Mouse (Mus musculus) hindbrain, embryonic 11.5 days (tissue): ENCODE results near the gene Tmppe. TPM values are rescaled to one million over a fixed set of nuclear protein-coding genes. Genes with fewer than 3 reads are reported as not detected.
"Not testable (repeated sequence)": the region's sequence is repeated elsewhere in the genome, so short reads cannot be mapped to it uniquely, and the experiment has no call there.

ENCODE experiments used
- ATAC-seq: fragments of 200-750 bp; cut with Nextera tagmentation; 2 replicates; pipeline ENCODE4 v1.8.0; 2017; ENCODE audit warnings: mild to moderate bottlenecking, moderate TSS enrichment, moderate library complexity; ENCODE audit not compliant: low FRiP score
- DNase-seq: peaks from one replicate; pipeline ENCODE4 v3.0.0-alpha.2; 2015; ENCODE audit warnings: low spot score
- H3K27ac ChIP-seq: fragments of 300-500 bp; sonication (generic); 2 replicates; pipeline ENCODE4 v1.5.1; 2014; ENCODE audit warnings: mild to moderate bottlenecking, low read depth, low read length
- H3K27me3 ChIP-seq: fragments of 300-500 bp; sonication (generic); 2 replicates; pipeline ENCODE4 v1.6.1; 2014; ENCODE audit warnings: mild to moderate bottlenecking, low read length, moderate library complexity, mixed read lengths; ENCODE audit not compliant: control insufficient read depth, insufficient read depth
- H3K36me3 ChIP-seq: fragments of 300-500 bp; sonication (generic); 2 replicates; pipeline ENCODE4 v1.6.1; 2014; ENCODE audit warnings: mild to moderate bottlenecking, low read length, moderate library complexity, mixed read lengths; ENCODE audit not compliant: control insufficient read depth, insufficient read depth
- H3K4me1 ChIP-seq: fragments of 300-500 bp; sonication (generic); replicated peaks from 2 replicates; pipeline ENCODE4 v1.6.1; 2014; ENCODE audit warnings: low read length, mixed read lengths; ENCODE audit not compliant: control insufficient read depth, insufficient read depth
- H3K4me2 ChIP-seq: fragments of 300-500 bp; sonication (generic); replicated peaks from 2 replicates; pipeline ENCODE4 v1.6.1; 2014; ENCODE audit warnings: mild to moderate bottlenecking, low read depth, low read length
- H3K4me3 ChIP-seq: fragments of 300-500 bp; sonication (generic); 2 replicates; pipeline ENCODE4 v1.5.1; 2014; ENCODE audit warnings: low read depth, low read length
- H3K9ac ChIP-seq: fragments of 300-500 bp; sonication (generic); 2 replicates; pipeline ENCODE4 v1.6.1; 2014; ENCODE audit warnings: low read depth, low read length
- H3K9me3 ChIP-seq: fragments of 300-500 bp; sonication (generic); 2 replicates; pipeline ENCODE4 v1.6.1; 2016; ENCODE audit warnings: low read length; ENCODE audit not compliant: control insufficient read depth
- WGBS: fragments of 180-500 bp; shearing (Covaris S2); extraction: QIAGEN DNeasy Blood & Tissue Kit; methylation state at CpG from one replicate; pipeline ENCODE4 v1.1.7; 2014; 5-methylcytosine and 5-hydroxymethylcytosine counted together
- polyA plus RNA-seq: library from polyadenylated mRNA; unstranded; fragments of >200 nt; fragmentation: Nextera tagmentation; extraction: Ambion mirVana; gene quantifications from 2 replicates; pipeline ENCODE4 v1.2.1, GENCODE M21; 2014

Tmppe gene
- polyA plus RNA-seq, 1 experiment from 2014 or later, result 2.4 TPM

DNA sequence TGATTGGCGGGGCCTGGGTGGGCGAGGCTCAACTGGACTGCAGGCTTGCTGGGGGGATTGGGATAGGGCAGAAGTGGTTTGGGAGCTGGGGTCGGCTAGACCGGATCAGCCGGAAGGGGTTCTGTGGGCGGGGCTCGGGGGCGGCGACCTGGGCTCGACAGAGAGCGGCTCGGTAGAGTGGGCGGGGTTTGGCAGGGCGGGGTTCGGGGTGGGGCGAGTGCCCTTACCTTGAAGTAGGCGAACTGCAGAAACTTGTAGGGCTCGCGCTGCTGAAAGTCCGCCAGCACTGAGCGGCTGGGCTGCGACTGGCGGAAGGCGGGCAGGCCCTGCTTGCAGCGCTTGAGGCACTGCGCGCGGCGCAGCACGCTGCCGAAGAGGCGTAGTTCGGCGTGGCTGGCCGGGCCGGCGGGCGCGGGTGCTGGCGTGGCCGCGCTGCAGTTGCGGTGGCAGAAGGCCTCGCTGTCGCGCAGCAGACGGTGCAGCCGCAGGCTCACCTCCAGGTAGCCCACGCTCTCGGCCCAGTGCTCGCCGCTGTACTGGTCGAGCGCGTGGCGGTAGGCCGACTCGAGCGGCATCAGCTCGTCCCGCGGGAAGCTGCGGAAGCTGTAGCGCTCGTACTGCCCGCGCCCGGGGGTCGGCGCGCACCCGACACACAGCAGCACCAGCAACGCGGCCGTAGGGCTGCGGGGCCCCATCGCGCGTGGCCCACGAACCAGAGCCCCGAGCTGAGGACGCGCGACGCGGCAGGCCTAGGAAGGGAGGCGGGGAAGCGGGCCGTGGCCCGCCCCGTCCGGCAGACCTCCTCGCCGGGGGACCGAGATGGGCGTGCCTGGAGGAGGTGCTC is 10.8 kb upstream of the Tmppe start, which contains the start of gene Crtap:
Crtap (minus strand) TSS at position 771 of the 844 bp plus-strand sequence.
- WGBS, result under 1% methylated on average over 90 of the region's 96 CpGs
- Histone ChIP-seq H3K4me1 (no peaks in the 10 kb centered on the region), H3K4me2 (peak within 1 kb of the TSS; percentile 90), H3K27me3 (no peaks in the 10 kb centered on the region), H3K9ac (peak within 1 kb of the TSS; percentile 83), H3K9me3 (no peaks in the 10 kb centered on the region), H3K36me3 (no peaks in the 10 kb centered on the region), H3K4me3 (peak within 1 kb of the TSS; percentile 74), H3K27ac (peak within 1 kb of the TSS; percentile 51; the same call in 1 of the 2 replicates)
- DNase-seq (peak; percentile 76), ATAC-seq (peak; percentile 85)

DNA sequence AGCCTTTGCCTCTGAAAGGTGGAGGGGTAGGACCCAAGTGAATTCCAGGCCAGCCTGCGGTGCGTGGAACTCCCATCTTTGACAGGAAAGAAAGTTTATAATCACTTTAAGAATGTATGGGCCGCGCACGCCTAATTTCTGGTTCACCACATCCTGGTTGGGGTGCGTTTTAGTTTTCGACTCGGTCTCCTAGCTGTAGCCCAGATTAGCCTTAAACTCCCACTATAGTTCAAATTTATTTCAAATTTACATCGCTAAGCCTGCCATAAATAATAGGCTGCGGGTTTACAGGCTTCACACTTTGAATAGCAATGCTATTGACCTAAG is 10.2 kb upstream of the Tmppe start:
- H3K4me3 ChIP-seq, result peak overlapping the region; percentile 74
- 8% methylated on average over 10 of the region's 10 CpGs for WGBS
- ATAC-seq (no peak), DNase-seq (no peak)
- no peaks in the 10 kb centered on the region for H3K4me1 ChIP-seq
- H3K4me2 ChIP-seq, result peak overlapping the region; percentile 90
- H3K27me3 ChIP-seq, result no peaks in the 10 kb centered on the region
- no peaks in the 10 kb centered on the region for H3K36me3 ChIP-seq
- no peaks in the 10 kb centered on the region for H3K9me3 ChIP-seq
- peak overlapping the region; percentile 83 for H3K9ac ChIP-seq
- no peak overlapping the region; the same call in 1 of the 2 replicates for H3K27ac ChIP-seq

DNA sequence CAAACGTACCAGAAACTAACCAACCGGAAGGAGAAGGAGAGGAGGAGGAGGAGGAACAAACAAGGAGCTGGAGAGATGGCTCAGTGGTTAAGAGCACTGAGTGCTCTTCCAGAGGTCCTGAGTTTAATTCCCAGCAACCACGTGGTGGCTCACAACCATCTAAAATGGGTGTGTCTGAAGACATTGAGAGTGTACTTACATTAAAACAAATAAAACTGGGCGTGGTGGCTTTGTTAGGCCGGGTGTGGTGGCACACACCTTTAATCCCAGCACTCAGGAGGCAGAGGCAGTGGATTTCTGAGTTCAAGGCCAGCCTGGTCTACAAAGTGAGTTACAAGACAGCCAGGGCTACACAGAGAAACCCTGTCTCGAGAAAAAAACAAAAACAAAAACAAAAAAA is 6.8 kb upstream of the Tmppe start:
- not testable (repeated sequence) for H3K27me3 ChIP-seq, H3K9ac ChIP-seq, DNase-seq, H3K4me3 ChIP-seq, H3K27ac ChIP-seq, H3K4me2 ChIP-seq, H3K4me1 ChIP-seq, ATAC-seq, H3K9me3 ChIP-seq, H3K36me3 ChIP-seq
- 74% methylated on average over 6 of the region's 6 CpGs for WGBS

DNA sequence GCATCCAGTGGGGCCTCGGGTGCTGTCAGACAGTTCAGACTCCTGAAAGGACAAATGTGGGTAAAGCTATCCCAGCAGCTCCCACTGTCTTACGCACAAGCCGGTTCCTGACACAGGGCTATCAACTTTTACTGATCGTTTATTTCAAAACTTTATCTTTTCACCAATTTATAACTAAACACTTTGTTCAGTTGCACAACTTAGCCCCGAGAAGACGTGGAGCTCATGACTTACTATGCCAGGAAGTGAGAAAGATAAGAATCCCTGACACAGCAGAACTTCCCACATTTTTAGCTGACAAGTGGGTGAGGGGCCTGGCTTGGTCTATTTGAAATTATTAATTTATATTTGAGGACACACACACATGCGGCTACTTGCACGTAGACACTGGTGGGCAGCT is 6.2 kb upstream of the Tmppe start:
- no peaks in the 10 kb centered on the region for H3K9me3 ChIP-seq
- ATAC-seq (no peak), DNase-seq (no peak)
- no peak overlapping the region for H3K4me2 ChIP-seq
- H3K27ac ChIP-seq, result no peak overlapping the region
- WGBS, result 84% methylated on average over 8 of the region's 8 CpGs
- H3K27me3 ChIP-seq, result no peaks in the 10 kb centered on the region
- H3K4me3 ChIP-seq, result no peak overlapping the region
- H3K4me1 ChIP-seq, result no peaks in the 10 kb centered on the region
- H3K9ac ChIP-seq, result no peak overlapping the region
- no peaks in the 10 kb centered on the region for H3K36me3 ChIP-seq

DNA sequence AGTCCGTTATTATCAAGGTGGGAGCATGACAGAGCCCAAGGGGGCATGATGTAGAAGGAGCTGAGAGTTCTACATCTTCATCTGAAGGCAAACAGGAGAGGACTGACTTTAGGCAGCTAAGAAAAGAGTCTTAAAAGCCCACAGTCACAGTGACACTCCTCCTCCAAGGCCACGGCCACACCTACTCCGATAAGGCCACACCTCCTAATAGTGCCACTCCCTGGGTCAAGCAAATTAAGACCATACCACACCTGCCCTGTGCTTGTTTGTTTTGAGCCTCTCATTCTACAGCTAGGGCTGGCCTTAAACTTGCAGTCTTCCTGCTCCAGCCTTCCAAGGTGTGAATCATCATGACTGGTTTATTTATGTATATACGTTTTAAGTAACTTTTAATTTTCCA is 5.6 kb upstream of the Tmppe start:
- no peak overlapping the region for H3K4me2 ChIP-seq
- no peaks in the 10 kb centered on the region for H3K27me3 ChIP-seq
- 91% methylated on average over 4 of the region's 4 CpGs for WGBS
- DNase-seq (no peak), ATAC-seq (no peak)
- no peaks in the 10 kb centered on the region for H3K36me3 ChIP-seq
- no peak overlapping the region for H3K4me3 ChIP-seq
- H3K9me3 ChIP-seq, result no peaks in the 10 kb centered on the region
- no peaks in the 10 kb centered on the region for H3K4me1 ChIP-seq
- no peak overlapping the region for H3K9ac ChIP-seq
- H3K27ac ChIP-seq, result no peak overlapping the region

DNA sequence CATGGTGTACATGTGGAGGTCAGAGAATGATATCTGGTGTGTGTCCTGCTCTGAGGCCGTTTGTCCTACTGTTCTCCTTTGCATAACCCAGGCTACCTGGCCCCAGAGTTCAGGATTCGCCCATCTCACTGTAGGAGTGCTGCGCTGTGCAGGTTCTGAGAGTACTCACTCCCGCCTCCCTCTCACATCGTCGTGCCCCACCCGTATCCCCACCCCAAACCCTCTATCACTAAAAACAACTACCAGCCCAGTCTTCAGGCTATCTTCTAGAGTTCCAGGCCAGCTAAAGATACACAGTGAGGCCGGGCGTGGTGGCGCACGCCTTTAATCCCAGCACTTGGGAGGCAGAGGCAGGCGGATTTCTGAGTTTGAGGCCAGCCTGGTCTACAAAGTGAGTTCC is 1.2 kb upstream of the Tmppe start:
- no peak overlapping the region for H3K9ac ChIP-seq
- H3K9me3 ChIP-seq, result no peaks in the 10 kb centered on the region
- ATAC-seq, result no peak
- 90% methylated on average over 12 of the region's 12 CpGs for WGBS
- H3K27ac ChIP-seq, result no peak overlapping the region
- no peak overlapping the region for H3K4me2 ChIP-seq
- DNase-seq, result no peak
- 0 out of 2 replicates have a peak, but pooled peaks cover 2% of the 10 kb centered on the region for H3K36me3 ChIP-seq
- H3K4me1 ChIP-seq, result no peaks in the 10 kb centered on the region
- H3K4me3 ChIP-seq, result no peak overlapping the region
- H3K27me3 ChIP-seq, result no peaks in the 10 kb centered on the region

DNA sequence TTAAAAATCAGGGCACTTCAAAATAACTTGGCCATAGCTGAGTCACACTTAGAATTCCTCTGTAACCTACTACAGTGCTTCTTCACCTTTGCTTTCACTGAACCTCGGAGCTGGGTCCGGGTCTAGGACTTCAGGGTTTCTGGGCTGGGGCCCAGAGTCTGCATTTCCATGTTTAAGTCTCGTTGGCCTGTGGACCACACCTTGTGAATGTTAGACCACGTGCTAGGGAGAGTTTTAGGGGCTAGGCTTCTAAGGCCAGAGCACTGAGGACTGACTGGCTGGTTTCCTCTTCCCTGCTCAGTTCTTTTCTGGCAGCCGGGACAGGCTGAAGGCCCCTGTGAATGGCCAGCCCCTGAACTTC is 337 bp upstream of the Tmppe start:
- no peak for DNase-seq
- Histone ChIP-seq H3K4me1 (no peaks in the 10 kb centered on the region), H3K36me3 (0 out of 2 replicates have a peak, but pooled peaks cover 6% of the 10 kb centered on the region), H3K27ac (0 out of 2 replicates have a peak overlapping the region, but pooled peaks have one; percentile 0), H3K27me3 (no peaks in the 10 kb centered on the region), H3K9ac (no peak overlapping the region), H3K4me2 (peak overlapping the region; percentile 79), H3K9me3 (no peaks in the 10 kb centered on the region), H3K4me3 (peak overlapping the region; percentile 86)
- 20% methylated on average over 5 of the region's 5 CpGs for WGBS
- ATAC-seq, result peak; percentile 69; the same call in 1 of the 2 replicates

DNA sequence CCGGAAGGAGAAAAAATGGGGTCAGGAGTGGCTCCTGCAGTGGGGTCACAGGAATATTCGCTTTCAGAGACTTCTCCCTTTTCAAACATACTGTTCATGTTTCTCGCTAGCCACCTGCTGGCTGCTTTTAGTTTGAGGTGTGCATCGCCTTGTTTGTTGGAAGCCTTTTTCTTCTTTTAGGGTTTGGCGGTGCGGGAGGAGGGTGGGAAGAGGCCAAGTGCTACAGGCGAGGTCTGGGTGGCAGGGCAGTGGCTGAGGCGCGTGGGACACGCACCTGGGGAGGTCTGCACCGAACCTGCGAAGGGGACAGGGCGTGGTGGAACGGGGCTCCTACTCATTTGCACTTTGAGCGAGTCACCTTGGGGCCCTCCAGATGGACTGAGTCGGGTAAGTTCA is 778 bp downstream of the Tmppe start:
- ATAC-seq (peak; percentile 8; the same call in 1 of the 2 replicates), DNase-seq (peak; percentile 64)
- Histone ChIP-seq H3K9me3 (no peaks in the 10 kb centered on the region), H3K27ac (peak overlapping the region; percentile 80; the same call in 1 of the 2 replicates), H3K9ac (peak overlapping the region; percentile 70), H3K4me2 (peak overlapping the region; percentile 79), H3K4me1 (no peaks in the 10 kb centered on the region), H3K27me3 (no peaks in the 10 kb centered on the region), H3K4me3 (peak overlapping the region; percentile 86), H3K36me3 (0 out of 2 replicates have a peak, but pooled peaks cover 8% of the 10 kb centered on the region)
- WGBS, result 4% methylated on average over 16 of the region's 16 CpGs

DNA sequence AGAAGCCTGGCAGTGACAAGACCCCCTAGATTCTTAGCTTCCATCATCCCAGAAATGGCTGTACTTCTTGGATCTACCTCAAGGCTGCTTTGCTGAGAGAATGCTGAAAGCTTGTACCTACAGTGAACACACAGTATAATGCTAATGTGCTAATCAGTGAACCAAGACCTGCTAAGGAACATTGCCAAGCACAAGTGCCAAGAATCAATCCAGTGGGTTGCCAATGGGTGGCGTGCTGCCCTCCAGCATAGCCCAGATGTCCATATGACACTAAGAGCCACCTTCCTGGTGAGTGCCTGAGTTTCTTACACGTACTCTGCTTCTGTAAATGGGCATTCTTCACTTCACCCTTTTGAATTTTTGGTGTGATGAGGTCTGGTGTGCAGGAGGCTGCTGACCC is 6.8 kb downstream of the Tmppe start:
- Histone ChIP-seq H3K9ac (no peak overlapping the region), H3K4me1 (no peaks in the 10 kb centered on the region), H3K27me3 (no peaks in the 10 kb centered on the region), H3K4me3 (no peak overlapping the region), H3K9me3 (no peaks in the 10 kb centered on the region), H3K27ac (no peak overlapping the region), H3K4me2 (no peak overlapping the region), H3K36me3 (0 out of 2 replicates have a peak, but pooled peaks cover 8% of the 10 kb centered on the region)
- 98% methylated on average over 2 of the region's 2 CpGs for WGBS
- no peak for DNase-seq
- ATAC-seq, result no peak
